Mouse (Mus musculus): Measurements from ENCODE around the gene Hcn3. TPM values are rescaled to one million over a fixed set of nuclear protein-coding genes. Genes with fewer than 3 reads are reported as not detected.

Hcn3 gene
- 6.3 and 6.7 TPM in 2 replicates for polyA plus RNA-seq (2014; fragmentation: Nextera tagmentation; extraction: Ambion mirVana)

GRCm38 (mm10) chr3:89159616-89160344 is at the start of gene Hcn3:
Gene Hcn3, minus strand, starts transcription at chr3:89160196.
- H3K27ac ChIP-seq (ENCODE audit: low read depth, low read length), result no peak within 1 kb of the TSS
- WGBS, result under 1% methylated on average over 59 of the region's 66 CpGs

DNA sequence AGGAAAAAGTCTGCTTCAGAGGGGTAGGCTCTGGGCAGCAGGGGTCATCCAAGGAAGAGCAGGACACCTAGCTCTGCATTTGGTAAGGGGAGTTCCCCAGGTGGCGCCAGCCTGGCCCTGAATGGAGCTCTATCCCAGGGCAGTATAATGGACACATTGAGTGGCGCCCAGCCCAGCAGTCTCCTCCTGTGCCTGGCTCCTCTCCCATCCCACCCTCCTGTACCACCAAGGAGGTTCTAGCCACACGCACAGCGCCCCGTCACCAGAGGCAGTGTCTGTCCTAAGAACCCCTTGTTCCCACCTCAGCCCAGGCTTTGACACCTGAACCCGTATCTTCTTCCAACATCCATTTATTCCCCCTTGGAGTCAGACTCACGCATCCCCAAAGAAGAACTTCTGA is 49.7 kb upstream of the Hcn3 start:
- no peaks in the 10 kb centered on the region for H3K27me3 ChIP-seq (ENCODE audit: control insufficient read depth, insufficient read depth, low read length)
- H3K9me3 ChIP-seq (ENCODE audit: control insufficient read depth, low read length), result no peaks in the 10 kb centered on the region
- H3K4me2 ChIP-seq (ENCODE audit: low read depth, low read length, severe bottlenecking), result no peak overlapping the region
- H3K4me1 ChIP-seq (replicated peaks; ENCODE audit: control insufficient read depth, insufficient read depth, low read length), result peaks cover 8% of the 10 kb centered on the region; the same call in 1 of the 2 replicates
- H3K9ac ChIP-seq (ENCODE audit: low read length), result no peak overlapping the region
- ATAC-seq (replicated peaks; ENCODE audit: low FRiP score), result no peak
- peak; percentile 37 for DNase-seq (ENCODE audit: low spot score)
- H3K27ac ChIP-seq (ENCODE audit: low read depth, low read length), result no peak overlapping the region
- H3K36me3 ChIP-seq (ENCODE audit: control insufficient read depth, insufficient read depth, low read length), result no peaks in the 10 kb centered on the region; the same call in 1 of the 2 replicates
- 92% methylated on average over 7 of the region's 7 CpGs for WGBS
- H3K4me3 ChIP-seq (ENCODE audit: low read depth, low read length), result no peak overlapping the region

More at GRCm38 (mm10) chr3:89159616-89160344, at the start of gene Hcn3:
- Histone ChIP-seq H3K9me3 (ENCODE audit: control insufficient read depth, low read length) (no peaks in the 10 kb centered on the region), H3K9ac (ENCODE audit: low read length) (peak within 1 kb of the TSS; percentile 74), H3K27me3 (ENCODE audit: control insufficient read depth, insufficient read depth, low read length) (peaks cover 4% of the 10 kb centered on the region; the same call in 1 of the 2 replicates), H3K4me2 (ENCODE audit: low read depth, low read length, severe bottlenecking) (peak within 1 kb of the TSS; percentile 96), H3K4me3 (ENCODE audit: low read depth, low read length) (peak within 1 kb of the TSS; percentile 70), H3K36me3 (ENCODE audit: control insufficient read depth, insufficient read depth, low read length) (no peaks in the 10 kb centered on the region), H3K4me1 (replicated peaks; ENCODE audit: control insufficient read depth, insufficient read depth, low read length) (peaks cover 15% of the 10 kb centered on the region; the same call in 1 of the 2 replicates)
- ATAC-seq (replicated peaks; ENCODE audit: low FRiP score) (peak; percentile 75), DNase-seq (ENCODE audit: low spot score) (peak; percentile 92)

DNA sequence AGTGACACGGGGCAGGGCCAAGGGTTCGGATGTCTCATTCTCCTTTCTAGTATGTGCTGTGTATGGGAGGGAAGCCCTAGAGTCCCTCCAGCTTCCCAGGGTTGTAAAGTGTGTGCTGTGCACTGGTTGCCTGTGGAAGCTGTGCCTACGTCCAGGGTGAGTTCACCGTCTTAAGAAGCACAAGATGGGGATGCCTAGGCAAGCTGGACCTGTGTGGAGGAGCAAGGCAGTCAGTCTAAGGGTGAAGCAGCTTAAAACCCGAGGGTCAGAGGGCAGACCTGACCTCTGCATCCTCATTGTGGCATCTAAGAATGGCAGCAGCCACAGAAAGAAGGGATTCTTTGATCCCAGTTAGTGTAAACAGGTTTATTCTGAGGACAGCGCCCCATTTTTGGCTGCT is 48.7 kb upstream of the Hcn3 start:
- H3K9ac ChIP-seq (ENCODE audit: low read length), result no peak overlapping the region
- H3K4me1 ChIP-seq (replicated peaks; ENCODE audit: control insufficient read depth, insufficient read depth, low read length), result 0 out of 2 replicates have a peak, but pooled peaks cover 7% of the 10 kb centered on the region
- H3K36me3 ChIP-seq (ENCODE audit: control insufficient read depth, insufficient read depth, low read length), result no peaks in the 10 kb centered on the region; the same call in 1 of the 2 replicates
- H3K27ac ChIP-seq (ENCODE audit: low read depth, low read length), result no peak overlapping the region
- no peak overlapping the region for H3K4me3 ChIP-seq (ENCODE audit: low read depth, low read length)
- DNase-seq (ENCODE audit: low spot score) (no peak), ATAC-seq (replicated peaks; ENCODE audit: low FRiP score) (no peak)
- no peaks in the 10 kb centered on the region for H3K9me3 ChIP-seq (ENCODE audit: control insufficient read depth, low read length)
- no peak overlapping the region for H3K4me2 ChIP-seq (ENCODE audit: low read depth, low read length, severe bottlenecking)
- 89% methylated on average over 6 of the region's 6 CpGs for WGBS
- H3K27me3 ChIP-seq (ENCODE audit: control insufficient read depth, insufficient read depth, low read length), result no peaks in the 10 kb centered on the region

DNA sequence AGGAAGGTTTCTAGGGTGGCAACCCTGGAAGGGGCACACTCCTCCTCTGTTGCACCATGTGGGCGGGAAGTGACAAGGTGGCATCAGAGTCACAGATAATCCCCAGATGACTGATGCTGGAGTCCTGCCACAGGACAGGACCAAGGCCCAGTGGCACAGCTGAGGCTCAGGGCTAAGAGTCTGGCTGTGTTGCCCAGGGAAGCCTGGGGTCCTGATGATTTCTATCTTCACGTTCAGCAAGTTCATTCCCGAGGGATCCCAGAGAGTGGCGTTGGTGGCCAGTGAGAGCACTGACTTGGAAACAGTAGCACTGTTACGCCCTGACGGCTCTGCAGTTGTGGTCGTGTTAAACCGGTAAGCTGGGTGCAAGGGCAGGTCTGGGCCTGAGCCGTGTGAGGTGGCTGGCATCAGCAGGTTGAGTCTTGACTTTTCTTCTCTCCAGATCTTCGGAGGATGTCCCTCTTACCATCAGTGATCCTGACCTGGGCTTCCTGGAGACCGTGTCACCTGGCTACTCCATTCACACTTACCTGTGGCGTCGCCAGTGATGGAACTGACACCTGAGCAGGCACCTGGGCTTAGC is 48.2 kb upstream of the Hcn3 start:
- ATAC-seq (replicated peaks; ENCODE audit: low FRiP score) (no peak), DNase-seq (ENCODE audit: low spot score) (peak; percentile 44)
- Histone ChIP-seq H3K4me3 (ENCODE audit: low read depth, low read length) (no peak overlapping the region), H3K36me3 (ENCODE audit: control insufficient read depth, insufficient read depth, low read length) (no peaks in the 10 kb centered on the region; the same call in 1 of the 2 replicates), H3K27me3 (ENCODE audit: control insufficient read depth, insufficient read depth, low read length) (no peaks in the 10 kb centered on the region), H3K4me1 (replicated peaks; ENCODE audit: control insufficient read depth, insufficient read depth, low read length) (peaks cover 10% of the 10 kb centered on the region), H3K4me2 (ENCODE audit: low read depth, low read length, severe bottlenecking) (no peak overlapping the region), H3K9me3 (ENCODE audit: control insufficient read depth, low read length) (no peaks in the 10 kb centered on the region), H3K9ac (ENCODE audit: low read length) (no peak overlapping the region), H3K27ac (ENCODE audit: low read depth, low read length) (no peak overlapping the region)
- whole genome bisulfite sequencing, result 93% methylated on average over 13 of the region's 13 CpGs

GRCm38 (mm10) chr3:89206695-89207094 is 46.7 kb upstream of the Hcn3 start:
- H3K9me3 ChIP-seq (ENCODE audit: control insufficient read depth, low read length), result no peaks in the 10 kb centered on the region
- no peak overlapping the region for H3K9ac ChIP-seq (ENCODE audit: low read length)
- H3K4me1 ChIP-seq (replicated peaks; ENCODE audit: control insufficient read depth, insufficient read depth, low read length), result peaks cover 4% of the 10 kb centered on the region
- no peak overlapping the region for H3K27ac ChIP-seq (ENCODE audit: low read depth, low read length)
- DNase-seq (ENCODE audit: low spot score), result peak; percentile 50
- no peak overlapping the region for H3K4me3 ChIP-seq (ENCODE audit: low read depth, low read length)
- ATAC-seq (replicated peaks; ENCODE audit: low FRiP score), result no peak
- no peaks in the 10 kb centered on the region for H3K27me3 ChIP-seq (ENCODE audit: control insufficient read depth, insufficient read depth, low read length)
- H3K36me3 ChIP-seq (ENCODE audit: control insufficient read depth, insufficient read depth, low read length), result no peaks in the 10 kb centered on the region; the same call in 1 of the 2 replicates
- 90% methylated on average over 2 of the region's 2 CpGs for WGBS
- no peak overlapping the region for H3K4me2 ChIP-seq (ENCODE audit: low read depth, low read length, severe bottlenecking)

DNA sequence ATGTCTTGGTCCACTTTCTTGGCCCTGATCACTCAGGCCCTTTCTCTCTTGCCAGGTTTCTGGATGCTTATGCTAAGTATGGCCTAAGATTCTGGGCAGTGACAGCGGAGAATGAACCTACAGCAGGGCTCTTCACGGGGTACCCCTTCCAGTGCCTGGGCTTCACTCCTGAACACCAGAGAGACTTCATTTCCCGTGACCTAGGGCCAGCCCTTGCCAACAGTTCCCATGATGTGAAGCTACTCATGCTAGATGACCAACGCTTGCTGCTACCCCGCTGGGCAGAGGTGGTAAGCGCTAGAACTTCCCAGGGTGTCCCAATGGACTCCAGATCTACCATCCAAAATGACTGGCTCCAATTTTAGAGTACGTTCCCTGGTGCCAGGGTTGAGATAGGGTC is 46.1 kb upstream of the Hcn3 start:
- H3K36me3 ChIP-seq (ENCODE audit: control insufficient read depth, insufficient read depth, low read length), result no peaks in the 10 kb centered on the region; the same call in 1 of the 2 replicates
- peaks cover 4% of the 10 kb centered on the region for H3K4me1 ChIP-seq (replicated peaks; ENCODE audit: control insufficient read depth, insufficient read depth, low read length)
- H3K9ac ChIP-seq (ENCODE audit: low read length), result no peak overlapping the region
- no peak overlapping the region for H3K4me3 ChIP-seq (ENCODE audit: low read depth, low read length)
- no peaks in the 10 kb centered on the region for H3K9me3 ChIP-seq (ENCODE audit: control insufficient read depth, low read length)
- H3K27ac ChIP-seq (ENCODE audit: low read depth, low read length), result no peak overlapping the region
- peak; percentile 43 for DNase-seq (ENCODE audit: low spot score)
- ATAC-seq (replicated peaks; ENCODE audit: low FRiP score), result no peak
- H3K4me2 ChIP-seq (ENCODE audit: low read depth, low read length, severe bottlenecking), result no peak overlapping the region
- H3K27me3 ChIP-seq (ENCODE audit: control insufficient read depth, insufficient read depth, low read length), result no peaks in the 10 kb centered on the region
- WGBS, result 94% methylated on average over 7 of the region's 7 CpGs

GRCm38 (mm10) chr3:89203142-89203514 is 43.1 kb upstream of the Hcn3 start:
- peaks cover 4% of the 10 kb centered on the region for H3K4me1 ChIP-seq (replicated peaks; ENCODE audit: control insufficient read depth, insufficient read depth, low read length)

GRCm38 (mm10) chr3:89202253-89203141 is 42.5 kb upstream of the Hcn3 start, which contains the start of gene Gba:
Gene Gba, plus strand, starts transcription at chr3:89202928.
- H3K27me3 ChIP-seq (ENCODE audit: control insufficient read depth, insufficient read depth, low read length), result no peaks in the 10 kb centered on the region
- 29% methylated on average over 13 of the region's 13 CpGs for WGBS
- no peak within 1 kb of the TSS for H3K27ac ChIP-seq (ENCODE audit: low read depth, low read length)
- peak within 1 kb of the TSS; percentile 52 for H3K9ac ChIP-seq (ENCODE audit: low read length)
- ATAC-seq (replicated peaks; ENCODE audit: low FRiP score) (peak; percentile 86), DNase-seq (ENCODE audit: low spot score) (peak; percentile 88)
- no peaks in the 10 kb centered on the region; the same call in 1 of the 2 replicates for H3K36me3 ChIP-seq (ENCODE audit: control insufficient read depth, insufficient read depth, low read length)
- H3K4me1 ChIP-seq (replicated peaks; ENCODE audit: control insufficient read depth, insufficient read depth, low read length), result peaks cover 4% of the 10 kb centered on the region
- H3K4me2 ChIP-seq (ENCODE audit: low read depth, low read length, severe bottlenecking), result peak within 1 kb of the TSS; percentile 60
- no peaks in the 10 kb centered on the region for H3K9me3 ChIP-seq (ENCODE audit: control insufficient read depth, low read length)
- peak within 1 kb of the TSS; percentile 43 for H3K4me3 ChIP-seq (ENCODE audit: low read depth, low read length)

More at GRCm38 (mm10) chr3:89203142-89203514, 43.1 kb upstream of the Hcn3 start:
- Histone ChIP-seq H3K27ac (ENCODE audit: low read depth, low read length) (no peak overlapping the region), H3K9ac (ENCODE audit: low read length) (peak overlapping the region; percentile 52), H3K9me3 (ENCODE audit: control insufficient read depth, low read length) (no peaks in the 10 kb centered on the region), H3K4me2 (ENCODE audit: low read depth, low read length, severe bottlenecking) (peak overlapping the region; percentile 60), H3K27me3 (ENCODE audit: control insufficient read depth, insufficient read depth, low read length) (no peaks in the 10 kb centered on the region), H3K4me3 (ENCODE audit: low read depth, low read length) (peak overlapping the region; percentile 43), H3K36me3 (ENCODE audit: control insufficient read depth, insufficient read depth, low read length) (no peaks in the 10 kb centered on the region; the same call in 1 of the 2 replicates)
- 39% methylated on average over 5 of the region's 5 CpGs for WGBS
- DNase-seq (ENCODE audit: low spot score) (peak; percentile 43), ATAC-seq (replicated peaks; ENCODE audit: low FRiP score) (peak; percentile 13; the same call in 1 of the 2 replicates)

Data from forebrain, embryonic 11.5 days (tissue).